Mouse (Mus musculus) CD8-positive naive resting alpha-beta T cell, adult 2 months (primary cell): ENCODE measurements around the gene Tmcc3.
"Not testable (repeated sequence)": the region's sequence is repeated elsewhere in the genome, so short reads cannot be mapped to it uniquely, and the experiment has no call there.

ENCODE experiments used
- DNase-seq, 2 experiments: peaks; one replicate each; pipeline ENCODE4 v3.0.0; 2022; ENCODE audit warnings: low read depth in 2 of 2, low spot score in 2 of 2

The Tmcc3 gene

DNA sequence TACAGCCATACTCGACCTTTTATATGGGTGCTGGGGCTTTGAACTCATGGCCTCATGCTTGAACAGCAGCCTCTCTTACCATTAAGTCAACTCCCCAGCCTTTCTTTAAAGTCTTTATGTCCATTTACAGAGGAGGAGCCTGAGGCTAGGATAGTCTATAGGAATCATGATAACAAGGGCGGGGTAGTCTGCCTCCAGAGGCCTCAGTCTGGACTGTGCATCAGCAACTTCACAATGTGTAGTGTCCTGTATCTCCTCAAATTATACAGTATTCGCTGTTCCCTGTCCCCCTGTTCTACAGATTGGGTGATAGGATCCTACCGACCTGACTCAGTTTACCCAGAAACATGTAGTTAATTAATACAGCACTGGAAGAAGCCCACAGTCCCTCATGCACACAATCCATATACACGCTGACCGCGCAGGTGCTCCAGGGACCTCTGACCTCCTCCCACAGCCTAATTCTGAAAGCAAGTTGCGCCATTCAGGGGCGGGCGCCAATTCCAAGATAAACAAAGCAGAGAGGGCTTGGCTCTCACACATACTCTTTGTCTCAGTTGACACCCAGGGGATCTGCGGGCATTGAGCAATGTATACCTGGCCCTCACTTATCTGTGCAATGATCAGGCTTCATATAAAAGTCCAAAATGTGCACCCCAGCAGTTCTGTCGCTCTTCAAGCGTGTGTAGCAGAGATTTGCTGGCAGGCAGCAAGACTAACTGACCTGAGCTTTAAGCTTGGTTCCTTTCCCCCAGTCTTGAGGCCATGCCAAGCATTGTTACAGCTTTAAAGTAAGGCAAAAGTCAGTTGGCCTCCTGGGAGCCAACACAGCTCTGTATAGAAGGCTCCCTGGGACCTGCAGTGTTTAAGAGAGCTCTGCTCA, 262.9 kb downstream of the Tmcc3 start:
- DNase-seq, result no peak

GRCm38 (mm10) chr10:94575958-94576357, 264.2 kb downstream of the Tmcc3 start:
- no peak for DNase-seq

GRCm38 (mm10) chr10:94578870-94579269, 267.1 kb downstream of the Tmcc3 start:
- no peak for DNase-seq

DNA sequence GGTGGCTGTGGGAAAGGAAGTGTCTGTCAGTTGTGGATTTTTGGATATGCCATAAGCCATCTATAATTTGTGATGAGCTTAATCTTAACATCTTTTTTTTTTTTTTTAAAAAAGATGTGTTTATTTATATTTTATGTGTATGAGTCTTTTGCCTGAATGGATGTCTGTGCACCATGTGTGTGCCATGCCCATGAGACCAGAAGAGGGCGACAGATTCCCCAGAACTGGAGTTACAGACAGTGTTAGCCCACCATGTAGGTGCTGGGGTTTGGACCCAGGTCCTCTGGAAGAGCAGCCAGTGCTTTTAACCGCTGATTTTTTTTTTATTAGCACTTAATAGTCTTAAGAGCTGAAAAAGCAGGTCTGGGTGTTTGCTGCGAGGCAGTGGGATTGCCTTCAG, 269.6 kb downstream of the Tmcc3 start:
- no peak for DNase-seq

DNA sequence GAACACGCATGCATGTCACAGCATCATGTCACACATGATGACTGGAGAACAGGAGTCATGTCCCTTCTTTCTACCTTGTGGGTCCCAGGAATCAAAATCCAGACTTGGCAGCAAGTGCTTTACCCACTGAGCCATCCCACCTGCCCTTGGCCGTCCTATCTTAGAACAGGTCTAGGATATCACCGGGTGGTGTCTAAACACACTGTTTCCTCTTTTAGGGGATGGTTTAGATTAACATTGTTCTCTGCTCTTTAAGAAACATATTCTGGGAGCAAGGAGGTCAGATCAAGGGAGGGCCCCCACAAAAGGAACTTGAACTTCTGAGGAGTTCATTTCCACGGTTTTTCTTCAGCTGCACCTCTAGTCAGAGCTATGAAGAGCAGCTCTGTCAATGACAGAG, 272.0 kb downstream of the Tmcc3 start:
- no peak for DNase-seq

DNA sequence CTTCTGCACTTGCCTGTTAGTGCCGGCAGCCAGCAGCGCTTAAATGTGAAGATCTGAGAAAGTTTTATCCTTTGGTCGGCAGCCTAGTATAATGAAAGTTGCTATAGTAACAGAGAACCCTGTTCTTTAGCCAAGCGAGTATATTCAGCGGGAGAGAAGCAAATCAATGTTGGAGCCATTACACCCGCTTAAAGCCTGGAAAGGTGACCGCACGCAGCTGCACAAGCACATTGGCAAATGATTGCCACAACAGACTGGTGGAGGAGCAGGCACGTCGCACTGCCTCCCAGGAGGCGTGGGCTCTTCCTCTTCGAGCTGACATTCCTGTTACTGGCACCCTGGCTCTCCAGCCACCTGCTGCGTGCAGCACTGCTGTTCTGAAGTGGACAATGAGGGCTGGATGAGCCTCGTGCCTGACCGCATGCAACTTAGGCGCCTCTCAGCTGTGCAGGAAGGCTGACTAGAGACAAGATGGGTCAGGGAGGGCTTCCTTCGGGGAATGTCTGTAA, 273.2 kb downstream of the Tmcc3 start:
- DNase-seq, result no peak

GRCm38 (mm10) chr10:94585819-94586218, 274.1 kb downstream of the Tmcc3 start:
- DNase-seq, result no peak

GRCm38 (mm10) chr10:94588976-94589375, 277.2 kb downstream of the Tmcc3 start:
- DNase-seq, result no peak

DNA sequence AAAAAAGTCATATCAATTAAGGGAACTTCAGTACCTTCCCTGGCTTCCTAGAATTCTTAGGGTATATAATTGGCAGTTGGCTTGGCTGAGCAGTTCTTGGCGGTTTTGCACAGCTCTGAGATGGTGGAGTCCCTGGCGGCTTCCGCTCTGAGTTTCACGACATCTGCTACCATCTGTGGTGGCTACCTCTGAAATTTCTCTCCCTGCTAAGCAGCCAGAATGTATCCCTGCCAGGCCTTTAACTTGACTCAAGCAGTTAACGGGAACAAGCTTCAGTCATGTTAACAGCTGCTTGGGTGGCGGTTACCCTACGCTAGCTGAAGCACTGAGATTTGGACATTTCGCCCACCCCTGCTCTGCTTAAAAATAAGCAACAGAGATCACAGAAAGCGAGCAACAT, 284.0 kb downstream of the Tmcc3 start:
- DNase-seq, result no peak

DNA sequence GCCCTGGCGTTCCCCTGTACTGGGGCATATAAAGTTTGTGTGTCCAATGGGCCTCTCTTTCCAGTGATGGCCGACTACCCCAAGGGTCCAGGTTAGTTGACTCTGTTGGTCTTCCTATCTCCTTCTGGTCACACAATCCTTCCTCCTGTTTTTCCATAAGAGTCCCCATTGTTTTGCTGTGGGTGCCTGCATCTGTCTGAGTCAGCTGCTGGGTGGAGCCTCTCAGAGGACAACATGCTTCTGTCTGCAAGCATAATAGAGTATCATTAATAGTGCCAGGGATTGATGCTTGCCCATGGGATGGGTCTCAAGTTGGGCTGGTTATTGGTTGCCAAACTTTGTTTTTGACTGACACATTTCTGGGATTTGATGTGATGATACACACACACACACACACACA, 288.1 kb downstream of the Tmcc3 start:
- DNase-seq, result not testable (repeated sequence)

- DNase-seq, result no peak
Measured at GRCm38 (mm10) chr10:94601034-94601433, 289.3 kb downstream of the Tmcc3 start.

DNA sequence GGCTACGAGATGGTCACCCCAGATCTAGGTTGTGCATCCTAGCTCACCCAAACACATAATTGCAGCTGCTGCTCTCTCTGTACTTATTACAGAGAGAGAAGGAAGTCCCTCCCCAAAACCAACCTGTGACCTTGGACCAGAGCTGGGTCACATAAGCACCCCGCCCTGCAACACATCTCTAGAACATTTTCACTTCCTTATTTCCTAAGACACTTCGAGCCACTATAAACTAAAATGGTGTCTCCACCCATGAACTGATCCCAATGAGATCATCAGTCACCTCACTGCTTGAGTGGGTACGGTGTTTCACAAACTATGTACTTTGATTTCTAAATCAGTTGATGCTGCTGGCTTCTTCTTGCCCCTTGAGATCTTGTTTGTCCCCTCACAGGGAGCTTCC, 293.7 kb downstream of the Tmcc3 start:
- no peak for DNase-seq

DNA sequence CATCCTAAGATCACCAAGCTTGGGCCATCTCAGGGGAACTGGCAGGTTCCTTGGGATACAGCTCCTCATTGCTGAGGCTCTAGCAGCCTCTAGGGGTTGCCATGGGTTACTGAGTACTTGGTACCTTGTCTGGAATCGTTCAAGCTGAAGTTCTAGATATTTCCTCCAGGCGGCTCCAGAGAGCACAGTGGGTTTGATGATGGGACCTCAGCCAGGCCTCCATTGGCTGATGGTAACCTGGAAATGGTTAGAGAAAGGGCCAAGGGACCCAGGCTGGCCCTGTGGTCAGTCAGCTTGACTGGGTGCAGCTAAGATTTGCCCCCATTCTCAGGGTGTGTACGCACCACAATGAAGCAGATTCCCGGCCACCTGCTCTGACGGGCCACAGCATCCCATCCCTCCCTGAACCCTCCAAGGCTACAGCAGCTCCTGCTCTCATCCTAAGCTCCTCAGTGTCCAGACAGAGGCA, 297.6 kb downstream of the Tmcc3 start:
- DNase-seq, result peak in 1 of 2 experiments; percentile 11

DNA sequence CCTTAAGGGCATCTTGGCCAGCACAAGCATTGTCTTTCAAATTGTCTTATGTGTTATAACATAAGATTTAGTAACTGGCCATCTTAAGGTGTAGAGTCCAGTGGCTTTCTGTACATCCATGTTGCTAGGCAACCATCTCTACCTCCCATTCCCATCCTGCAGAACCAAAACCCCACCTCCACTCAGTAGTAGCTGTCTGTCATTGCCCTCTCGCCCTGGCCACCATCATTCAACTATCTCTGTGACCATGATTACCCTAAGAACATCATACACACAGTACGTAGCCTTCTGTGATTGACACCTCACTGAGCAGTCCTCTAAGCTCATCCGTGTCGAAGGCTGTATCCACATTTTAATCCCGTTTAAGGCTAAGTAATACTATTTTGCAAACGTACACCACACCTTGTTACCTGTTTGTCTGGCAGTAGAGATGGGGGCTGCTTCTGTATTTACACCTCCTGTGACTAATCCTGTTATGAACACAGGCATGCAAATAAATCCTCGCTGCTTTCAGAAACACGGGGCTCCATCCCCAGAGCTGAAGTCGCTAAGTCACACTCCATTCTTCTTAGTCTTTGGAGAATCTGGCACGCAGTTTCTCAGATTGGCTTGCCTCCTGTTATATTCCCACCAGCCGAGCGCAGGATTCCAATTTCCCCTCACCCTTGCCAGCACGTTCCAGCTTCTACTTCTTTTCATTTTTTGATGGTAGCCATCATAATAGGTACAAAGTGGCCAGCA, 299.6 kb downstream of the Tmcc3 start:
- DNase-seq, result no peak

DNA sequence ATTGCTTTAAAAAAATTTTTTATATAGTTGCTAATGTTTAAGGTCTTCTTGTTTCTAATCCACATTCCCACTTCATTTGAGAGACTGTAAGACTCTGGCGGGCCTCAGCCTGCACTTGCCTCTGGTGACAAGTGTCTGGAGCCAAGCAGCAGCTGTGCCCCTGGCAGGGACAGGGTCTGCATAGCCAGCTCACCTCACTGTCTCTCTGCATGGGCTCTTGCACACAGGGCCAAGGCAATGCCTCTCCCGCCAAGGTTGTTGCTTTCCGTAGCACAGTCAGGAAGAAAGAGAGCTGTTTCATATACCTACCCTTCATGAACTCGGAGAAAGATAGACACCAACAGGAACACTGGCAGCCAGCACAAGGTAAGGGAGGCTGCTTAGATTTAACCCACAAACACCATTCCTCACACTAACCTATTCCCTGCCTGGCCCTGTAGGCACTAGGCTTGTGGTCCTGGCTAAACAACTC, 300.3 kb downstream of the Tmcc3 start:
- DNase-seq, result no peak

- no peak for DNase-seq
Measured at GRCm38 (mm10) chr10:94619586-94619985, 307.8 kb downstream of the Tmcc3 start.

GRCm38 (mm10) chr10:94620561-94620960, 308.8 kb downstream of the Tmcc3 start:
- no peak for DNase-seq

DNA sequence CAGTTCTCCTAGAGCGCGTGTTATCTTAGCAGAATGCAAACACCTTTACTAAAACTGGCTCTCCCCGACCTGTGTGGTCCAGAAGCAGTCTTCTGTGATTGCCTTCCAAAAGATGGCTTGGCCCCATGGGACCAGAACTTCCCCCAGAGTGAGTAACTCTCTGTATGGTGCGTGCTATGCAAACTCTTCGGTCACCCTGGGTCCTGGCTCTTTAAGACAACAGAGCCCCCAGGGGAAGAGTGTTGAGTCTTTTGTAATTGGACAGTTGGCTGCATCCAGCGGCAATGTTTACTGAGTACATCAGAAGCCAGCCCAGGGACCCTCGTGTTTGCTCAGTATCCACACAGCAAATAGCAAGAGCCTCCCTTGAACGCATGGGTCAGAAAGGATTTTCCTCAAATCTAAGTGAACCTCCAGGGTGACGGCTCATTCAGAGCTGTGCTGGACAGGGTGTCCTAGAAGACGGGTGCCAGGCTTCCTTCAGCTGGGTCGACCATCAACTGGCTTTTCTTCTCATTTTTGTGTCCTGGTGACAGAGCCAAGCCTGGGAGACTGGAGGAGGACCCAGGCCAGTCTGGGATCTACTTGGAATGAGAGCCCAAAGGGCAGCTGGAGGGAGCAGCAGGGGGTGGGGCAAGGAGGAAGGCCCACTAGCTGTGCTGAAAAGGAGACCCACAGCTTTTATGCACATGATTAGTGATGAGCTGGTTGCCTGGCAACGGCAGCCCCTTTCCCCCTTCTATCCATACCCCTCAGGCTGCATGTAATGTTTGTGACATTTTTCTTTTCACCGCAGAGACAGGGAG, 309.9 kb downstream of the Tmcc3 start:
- no peak for DNase-seq

DNA sequence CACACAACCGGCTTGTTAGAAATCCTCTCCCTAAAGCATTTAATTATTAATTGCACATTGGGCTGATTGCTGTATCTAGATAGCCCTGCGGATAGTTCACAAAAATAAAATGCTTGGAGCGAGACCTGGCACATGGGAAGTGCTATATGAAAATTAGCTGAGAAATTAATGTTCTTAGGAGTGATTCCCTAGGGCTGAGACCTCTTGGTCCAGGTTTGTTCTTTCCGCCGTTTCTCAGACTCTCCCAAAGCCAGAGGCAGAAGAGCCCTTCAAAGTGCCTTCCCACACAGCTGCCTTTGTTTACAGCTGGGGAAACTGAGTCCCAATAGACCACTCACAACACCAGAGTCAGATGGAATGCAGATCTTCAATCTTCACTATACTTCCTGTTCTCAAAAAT, 310.5 kb downstream of the Tmcc3 start:
- no peak for DNase-seq

DNA sequence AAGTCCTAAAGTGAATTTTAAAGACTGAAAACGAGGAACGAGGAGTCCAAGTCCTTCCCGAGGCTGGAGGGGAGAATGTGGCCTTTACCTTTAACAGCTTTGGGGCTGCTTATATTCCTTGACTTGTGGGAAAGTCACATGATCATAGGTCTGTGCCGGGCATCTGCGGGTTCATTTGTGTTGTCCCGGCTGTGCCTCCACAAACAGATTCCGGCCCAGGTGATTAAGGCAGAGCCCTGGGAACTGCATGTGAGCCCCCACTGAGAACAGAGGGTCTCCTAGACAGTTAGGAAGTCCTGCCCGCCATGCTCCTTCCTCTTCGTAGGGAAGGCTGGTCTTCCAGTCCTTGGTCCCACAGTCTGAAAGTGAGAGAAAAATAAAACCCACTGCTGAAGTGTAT, 311.1 kb downstream of the Tmcc3 start:
- no peak for DNase-seq

DNA sequence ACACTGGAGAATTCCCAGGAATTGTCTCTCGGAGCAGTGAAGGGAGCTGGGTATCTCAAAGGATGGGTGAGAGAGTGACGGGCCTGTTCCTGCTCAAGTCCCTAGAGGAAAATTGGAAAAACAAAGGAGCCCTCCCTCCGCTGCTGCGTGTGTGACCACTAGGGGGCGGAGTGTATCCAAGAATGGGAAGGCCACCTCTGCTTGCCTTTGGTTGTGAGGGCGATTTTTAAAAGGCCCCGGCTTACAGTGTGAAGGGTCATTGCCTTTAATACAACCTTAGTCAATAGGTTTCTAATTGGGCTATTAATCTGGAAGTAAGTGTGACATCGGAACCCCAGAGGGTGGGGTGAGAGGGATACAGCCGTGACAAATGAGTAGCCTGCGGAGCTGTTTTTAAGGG, 311.9 kb downstream of the Tmcc3 start:
- peak; percentile 32 to 50 for DNase-seq
